Mouse (Mus musculus): ENCODE measurements at regions not wholly inside any gene's neighbourhood (a gene's known extent, or its start where the extent isn't known, plus 50 kb on each side); places are given as distances from the start of the nearest gene placed in this dataset.
"Not testable (repeated sequence)": the region's sequence is repeated elsewhere in the genome, so short reads cannot be mapped to it uniquely, and the experiment has no call there.

DNA sequence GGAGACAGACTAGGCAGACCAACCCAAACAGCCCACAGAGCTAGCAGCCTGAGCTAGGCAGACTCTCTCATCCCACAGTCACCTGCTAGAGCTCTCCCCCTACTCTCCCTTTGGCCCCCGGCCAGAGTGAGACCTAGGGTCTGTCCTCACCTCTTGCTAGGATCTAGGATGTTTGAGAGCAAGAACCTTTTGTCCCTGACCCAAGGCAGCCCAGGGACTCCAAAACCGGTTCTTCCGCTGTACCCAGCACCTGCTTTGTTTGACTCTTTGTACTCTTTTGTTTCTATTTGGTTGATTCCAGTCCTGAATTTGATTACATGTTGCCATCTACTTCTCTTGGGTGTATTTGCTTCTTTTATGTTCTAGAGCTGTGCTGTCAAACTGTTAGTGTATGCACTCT lies 75.3 kb downstream of the H60c start:
- DNase-seq (ENCODE audit: low read depth) = no peak

DNA sequence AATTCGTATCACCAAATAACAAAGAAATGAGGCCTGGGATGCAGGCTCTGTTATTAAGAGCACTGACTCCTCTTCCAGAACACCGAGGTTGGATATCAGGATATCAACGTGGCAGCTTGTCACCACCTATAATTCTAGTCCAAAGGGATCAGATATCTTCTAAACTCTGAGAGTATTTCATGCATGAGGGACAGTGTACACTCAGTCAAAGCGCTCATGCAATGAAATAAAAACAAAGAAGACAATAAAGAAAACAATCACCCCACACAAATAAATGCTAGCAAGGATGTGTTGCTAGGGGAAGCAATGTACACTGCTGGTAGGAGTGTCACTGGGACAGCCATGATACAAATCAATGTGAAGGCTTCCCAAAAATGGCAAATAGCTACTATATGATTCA lies 79.2 kb downstream of the H60c start:
- no peak for DNase-seq (ENCODE audit: low read depth)

DNA sequence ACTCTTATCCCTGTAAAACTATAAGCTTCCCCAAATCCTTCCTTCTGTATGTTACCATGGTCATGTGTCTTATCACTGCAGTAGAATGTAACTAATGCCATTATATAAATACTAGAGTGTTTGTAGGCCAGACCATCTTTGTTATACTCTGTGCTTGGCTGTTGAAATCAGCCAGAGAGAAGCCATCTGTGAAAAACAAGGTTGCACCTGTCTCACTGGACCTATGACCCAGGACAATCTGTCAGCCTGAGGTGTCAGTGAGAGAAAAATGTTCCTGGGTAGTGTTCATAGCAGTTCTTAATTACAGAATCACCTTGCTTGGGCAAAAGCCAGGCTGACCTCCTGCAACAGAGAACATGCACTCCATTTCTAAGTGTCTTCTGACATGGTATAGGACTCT lies 87.5 kb downstream of the H60c start:
- no peak for DNase-seq (ENCODE audit: low read depth)

DNA sequence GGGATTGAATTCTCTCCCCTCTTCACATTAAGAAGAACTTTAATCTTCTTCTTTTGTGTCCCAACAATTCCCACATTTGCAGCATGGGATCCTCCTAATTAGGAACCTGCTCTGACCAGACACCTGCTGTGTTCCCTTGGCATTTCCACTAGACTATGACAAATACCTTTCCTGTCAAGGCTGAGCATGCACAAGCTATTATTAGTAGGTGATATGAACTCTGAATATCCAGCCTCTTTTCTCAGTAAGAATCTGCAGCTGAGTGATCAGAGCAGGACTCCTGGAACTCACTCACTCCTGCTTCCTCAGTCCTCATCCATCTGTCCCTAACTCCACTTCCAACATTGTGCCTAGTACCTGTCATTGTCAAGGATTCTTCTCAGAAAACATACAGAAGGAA lies 94.0 kb downstream of the H60c start:
- DNase-seq (ENCODE audit: low read depth) = no peak

DNA sequence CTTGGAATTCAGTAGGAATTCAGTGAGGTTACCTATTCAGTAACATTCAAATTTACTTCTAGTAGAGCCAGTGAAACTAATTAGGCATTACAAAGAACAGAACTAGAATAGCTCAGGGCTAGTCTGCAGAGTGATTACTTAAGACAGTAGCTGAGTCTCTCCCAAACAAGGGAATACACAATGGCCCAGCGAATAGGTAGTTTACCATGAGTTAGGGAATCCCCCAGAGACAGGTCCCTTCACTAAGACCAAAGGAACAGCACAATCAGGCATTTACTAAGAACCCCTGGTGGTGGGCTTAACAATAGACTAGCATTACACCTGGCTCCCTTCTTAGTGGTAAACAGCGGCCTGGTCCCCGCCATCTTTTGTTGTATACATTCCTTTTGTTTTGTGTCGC lies 94.6 kb downstream of the H60c start:
- not testable (repeated sequence) for DNase-seq (ENCODE audit: low read depth)

DNA sequence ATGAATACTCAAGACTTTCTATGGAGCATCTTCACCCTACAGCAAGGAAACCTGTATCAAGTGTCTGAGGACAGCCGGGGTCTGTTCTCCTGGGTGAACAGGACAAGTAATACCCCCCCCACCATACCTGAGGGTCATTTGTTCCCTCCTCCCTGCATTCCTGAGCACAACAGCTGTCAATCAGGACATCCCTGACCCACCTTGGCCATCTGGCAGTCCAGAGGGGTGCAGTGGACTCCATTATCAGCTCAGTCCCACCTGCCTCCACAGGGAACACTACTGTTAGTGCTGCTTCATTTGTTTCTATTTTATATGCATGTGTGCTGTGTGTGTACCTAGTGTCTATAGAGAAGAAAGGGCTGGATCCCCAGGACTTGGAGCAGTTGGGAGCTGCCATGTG lies 95.3 kb downstream of the H60c start:
- no peak for DNase-seq (ENCODE audit: low read depth)

DNA sequence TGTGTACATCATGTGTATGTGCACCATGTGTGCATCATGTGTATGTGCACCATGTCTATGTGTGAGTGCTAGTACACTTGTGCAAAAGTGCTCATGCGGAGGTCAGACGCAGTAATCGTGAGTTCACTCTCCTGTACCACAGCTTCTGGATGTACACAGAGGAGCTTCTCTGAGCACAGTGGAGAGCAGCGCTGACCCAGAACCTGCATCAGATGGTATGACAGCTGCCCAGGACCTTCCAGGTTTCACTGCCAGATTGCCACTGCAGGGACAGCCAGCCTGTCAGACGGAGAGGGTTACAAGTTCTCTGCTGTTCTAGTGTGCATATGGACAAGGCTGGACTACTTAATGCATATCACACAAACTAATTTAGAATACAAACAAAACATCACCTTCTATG lies 96.2 kb downstream of the H60c start:
- no peak for DNase-seq (ENCODE audit: low read depth)

DNA sequence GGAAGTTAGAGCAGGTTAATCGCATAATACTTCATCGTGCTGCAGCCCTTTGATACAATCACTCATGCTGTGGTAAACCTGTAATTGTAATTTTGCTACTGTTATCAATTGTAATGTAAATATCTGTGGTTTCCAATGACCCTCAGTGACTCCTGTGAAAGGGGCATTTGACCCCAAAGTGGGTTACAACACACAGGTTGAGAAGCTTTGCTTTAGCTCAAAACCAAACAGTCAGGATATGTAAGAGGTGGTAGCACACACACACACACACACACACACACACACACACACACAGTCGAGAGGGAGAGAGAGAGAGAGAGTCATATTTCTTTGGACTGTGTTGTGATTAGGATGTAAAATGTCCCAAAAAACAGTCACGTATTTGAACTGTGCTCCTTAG lies 112.0 kb downstream of the H60c start:
- DNase-seq (ENCODE audit: low read depth) = no peak

DNA sequence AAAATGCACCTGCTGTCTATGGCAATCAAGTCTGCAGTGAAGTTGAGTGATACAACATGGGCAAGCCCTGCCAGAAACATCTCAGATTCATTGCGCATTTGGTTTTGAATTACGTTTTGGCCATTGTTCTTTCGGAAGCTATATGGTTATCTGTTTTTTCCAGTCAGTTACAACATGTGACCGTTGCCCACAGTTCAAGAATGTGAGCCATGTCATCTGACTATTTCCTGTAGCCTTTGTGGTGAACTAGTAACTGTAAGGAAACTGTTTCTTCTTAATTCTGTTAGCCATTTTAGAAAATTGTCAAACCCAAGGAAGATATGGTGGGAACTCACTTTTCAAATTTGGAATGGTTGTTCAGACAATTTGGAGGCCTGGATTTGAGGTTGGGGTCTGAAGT lies 119.4 kb downstream of the H60c start:
- peak; percentile 44 for DNase-seq (ENCODE audit: low read depth)

DNA sequence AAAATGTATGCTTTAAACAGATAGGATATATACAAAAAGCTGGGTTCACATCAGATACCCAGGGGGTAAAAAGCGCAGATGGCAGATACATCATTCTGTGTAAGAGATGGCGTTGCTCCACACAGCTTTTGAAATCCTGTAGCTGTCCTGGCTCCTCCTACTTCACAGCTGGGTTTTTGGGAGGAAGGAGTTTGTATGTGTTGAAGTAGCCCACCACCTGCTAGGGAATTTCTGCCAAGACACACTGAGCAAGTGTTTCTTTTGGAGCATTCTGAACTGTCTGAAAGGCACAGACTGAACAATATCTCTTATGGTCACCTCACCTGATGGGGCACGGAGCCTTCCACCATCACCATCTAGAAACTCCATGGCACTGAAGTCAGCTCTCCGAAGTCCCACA lies 128.3 kb downstream of the H60c start:
- DNase-seq (ENCODE audit: low read depth) = no peak

DNA sequence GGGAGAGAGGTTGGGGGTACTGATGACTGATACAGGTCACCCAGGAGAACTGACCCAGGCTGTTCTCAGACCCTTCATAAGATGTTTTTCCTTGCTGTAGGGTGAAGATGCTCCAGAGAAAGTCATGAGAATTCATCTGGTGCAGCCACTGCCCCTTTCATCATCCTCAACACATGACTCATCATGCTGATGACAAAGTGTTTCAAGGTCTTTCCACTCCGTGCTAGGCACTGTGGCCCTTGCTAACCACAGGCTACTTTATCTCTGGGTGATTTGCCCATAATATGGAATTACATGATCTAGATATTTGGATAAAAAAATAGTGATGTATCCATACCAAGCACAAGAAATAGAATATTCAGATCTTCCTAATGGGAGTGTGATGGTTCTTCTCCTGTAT lies 140.1 kb downstream of the H60c start:
- peak; percentile 67 for DNase-seq (ENCODE audit: low read depth)

DNA sequence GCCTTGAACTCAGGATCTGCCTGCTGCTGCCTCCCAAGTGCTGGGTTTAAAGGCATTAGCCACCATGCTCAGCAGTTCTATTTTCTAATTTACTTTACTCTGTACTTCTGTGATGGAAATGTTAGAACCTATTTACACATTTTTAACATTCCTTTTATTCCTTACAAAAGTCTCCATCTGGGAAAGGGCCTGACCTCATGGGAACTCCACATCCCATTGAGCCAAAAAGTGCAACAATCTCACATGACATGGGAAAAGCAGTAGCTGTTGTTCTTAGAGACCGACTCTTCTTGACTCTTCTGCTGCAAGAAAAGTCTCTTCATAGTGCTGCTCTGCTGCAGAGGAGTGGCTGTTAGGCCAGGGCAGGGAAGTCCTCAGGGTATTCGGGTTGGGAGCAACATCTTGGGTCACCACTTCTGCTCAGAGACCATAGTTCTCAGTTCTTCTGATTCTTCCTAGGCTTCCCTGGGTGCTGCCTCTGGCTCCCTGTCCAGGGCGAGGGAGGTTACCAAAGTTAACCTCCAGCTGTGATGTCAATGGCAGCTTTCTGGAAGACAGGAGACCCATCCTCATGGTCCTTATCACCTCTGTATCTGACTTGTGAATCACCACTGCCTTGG lies 150.0 kb downstream of the H60c start:
- peak; percentile 73 for DNase-seq (ENCODE audit: low read depth)

DNA sequence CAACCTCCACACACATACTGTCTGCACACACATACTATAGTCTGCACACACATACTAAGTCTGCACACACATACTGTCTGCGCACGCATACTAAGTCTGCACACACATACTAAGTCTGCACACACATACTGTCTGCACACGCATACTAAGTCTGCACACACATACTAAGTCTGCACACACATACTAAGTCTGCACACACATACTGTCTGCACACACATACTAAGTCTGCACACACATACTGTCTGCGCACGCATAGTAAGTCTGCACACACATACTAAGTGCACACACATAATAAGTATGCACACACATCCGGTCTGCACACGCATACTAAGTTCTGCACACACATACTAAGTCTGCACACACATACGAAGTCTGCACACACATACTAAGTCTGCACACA lies 153.2 kb downstream of the H60c start:
- not testable (repeated sequence) for DNase-seq (ENCODE audit: low read depth)

DNA sequence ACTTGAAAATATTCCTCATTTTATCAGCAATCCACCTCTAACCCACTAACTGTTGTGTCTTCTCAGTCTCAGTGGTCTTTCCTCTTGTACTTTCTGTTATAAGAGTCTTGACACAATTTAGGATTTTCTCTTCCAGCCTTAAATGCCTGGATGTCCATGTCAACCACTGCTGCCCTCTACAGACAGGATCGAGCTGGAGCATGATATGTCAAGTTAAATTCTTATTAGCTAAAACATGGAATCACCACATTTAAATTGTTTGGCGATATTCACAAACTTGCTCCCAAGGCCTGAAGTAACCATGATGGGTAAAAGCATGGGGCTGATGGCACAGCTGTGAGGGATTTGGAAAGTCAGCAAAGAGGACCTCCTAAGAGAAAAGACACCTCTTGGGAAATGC lies 159.6 kb downstream of the H60c start:
- peak; percentile 13 for DNase-seq (ENCODE audit: low read depth)

All from 416B (cell line).